Mouse (Mus musculus): ENCODE results near the gene Tm2d3. TPM values are rescaled to one million over a fixed set of nuclear protein-coding genes. Genes with fewer than 3 reads are reported as not detected.

Gene Tm2d3
- total and polyA plus RNA-seq, 2 experiments from 2014 or later = 69.0 to 110 TPM

DNA sequence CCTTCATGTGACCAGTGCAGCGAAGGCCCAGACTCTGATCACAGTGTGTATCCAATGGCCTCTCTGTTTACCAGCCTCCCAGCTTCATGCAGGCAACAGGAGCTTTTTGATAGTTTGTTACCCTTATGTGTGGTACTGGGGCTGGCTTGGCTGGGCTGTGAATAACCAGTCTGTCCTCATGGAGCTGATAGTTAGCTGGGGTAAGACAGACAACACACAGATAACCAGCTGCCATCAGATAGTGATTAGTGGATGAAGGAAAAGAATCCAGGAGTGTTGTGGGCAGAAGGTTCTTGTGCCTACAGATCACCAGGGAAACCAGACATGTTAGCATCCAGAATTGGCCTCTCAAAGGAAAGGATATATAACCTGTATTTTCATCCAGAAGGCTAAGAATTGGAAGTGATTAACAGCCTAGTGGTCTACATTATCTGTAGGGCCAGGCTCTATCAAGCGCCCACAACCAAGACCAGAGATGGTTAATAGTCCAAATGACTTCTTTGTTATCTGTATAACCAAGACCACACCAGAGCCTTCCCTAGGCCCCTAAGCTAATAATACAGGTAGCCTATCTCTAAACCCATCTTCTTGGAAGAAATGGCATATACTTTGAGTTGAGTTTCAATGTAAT, 33.4 kb upstream of the Tm2d3 start:
- 94% methylated on average over 2 of the region's 2 CpGs for WGBS
- TF ChIP-seq CTCF (IDR thresholded peaks at IDR 0.05; ENCODE audit: low read depth) = no peak
- no peak overlapping the region for H3K9ac ChIP-seq (replicated peaks; ENCODE audit: low read length)
- H3K4me2 ChIP-seq (ENCODE audit: low read depth, low read length) = no peak overlapping the region
- DNase-seq (ENCODE audit: low spot score) (no peak), ATAC-seq (no peak)
- peaks cover 11% of the 10 kb centered on the region; the same call in 1 of the 2 replicates for H3K36me3 ChIP-seq (ENCODE audit: insufficient read depth, low read length)
- no peak overlapping the region for H3K4me3 ChIP-seq (ENCODE audit: low read length)
- H3K4me1 ChIP-seq (ENCODE audit: insufficient read depth, low read length) = no peaks in the 10 kb centered on the region
- H3K9me3 ChIP-seq (ENCODE audit: low read length) = no peaks in the 10 kb centered on the region
- H3K27ac ChIP-seq = no peak overlapping the region
- H3K27me3 ChIP-seq (ENCODE audit: insufficient read depth, low read length) = no peaks in the 10 kb centered on the region

- peaks cover 24% of the 10 kb centered on the region; the same call in 1 of the 2 replicates for H3K36me3 ChIP-seq (ENCODE audit: insufficient read depth, low read length)
- no peaks in the 10 kb centered on the region for H3K9me3 ChIP-seq (ENCODE audit: low read length)
- ATAC-seq (no peak), DNase-seq (ENCODE audit: low spot score) (no peak)
- 84% methylated on average over 11 of the region's 11 CpGs for WGBS
- no peak overlapping the region for H3K4me2 ChIP-seq (ENCODE audit: low read depth, low read length)
- H3K27ac ChIP-seq = no peak overlapping the region
- no peaks in the 10 kb centered on the region for H3K4me1 ChIP-seq (ENCODE audit: insufficient read depth, low read length)
- H3K9ac ChIP-seq (replicated peaks; ENCODE audit: low read length) = no peak overlapping the region
- TF ChIP-seq CTCF (IDR thresholded peaks at IDR 0.05; ENCODE audit: low read depth) = no peak
- no peak overlapping the region for H3K4me3 ChIP-seq (ENCODE audit: low read length)
- no peaks in the 10 kb centered on the region for H3K27me3 ChIP-seq (ENCODE audit: insufficient read depth, low read length)
Observed at GRCm38 (mm10) chr7:65663225-65663790, 27.7 kb upstream of the Tm2d3 start.

- 88% methylated on average over 14 of the region's 14 CpGs for WGBS
- Histone ChIP-seq H3K4me2 (ENCODE audit: low read depth, low read length) (no peak overlapping the region), H3K9ac (replicated peaks; ENCODE audit: low read length) (no peak overlapping the region), H3K27me3 (ENCODE audit: insufficient read depth, low read length) (no peaks in the 10 kb centered on the region), H3K9me3 (ENCODE audit: low read length) (no peaks in the 10 kb centered on the region), H3K4me1 (ENCODE audit: insufficient read depth, low read length) (no peaks in the 10 kb centered on the region), H3K36me3 (ENCODE audit: insufficient read depth, low read length) (peaks cover 24% of the 10 kb centered on the region; the same call in 1 of the 2 replicates), H3K4me3 (ENCODE audit: low read length) (no peak overlapping the region), H3K27ac (no peak overlapping the region)
- no peak for TF ChIP-seq CTCF (IDR thresholded peaks at IDR 0.05; ENCODE audit: low read depth)
- no peak for DNase-seq (ENCODE audit: low spot score)
- no peak for ATAC-seq
Observed at GRCm38 (mm10) chr7:65663886-65664285, 27.1 kb upstream of the Tm2d3 start.

- H3K4me1 ChIP-seq (ENCODE audit: insufficient read depth, low read length) = no peaks in the 10 kb centered on the region
- WGBS = 95% methylated on average over 6 of the region's 6 CpGs
- no peak overlapping the region for H3K9ac ChIP-seq (replicated peaks; ENCODE audit: low read length)
- ATAC-seq = no peak
- H3K27ac ChIP-seq = no peak overlapping the region
- no peaks in the 10 kb centered on the region for H3K27me3 ChIP-seq (ENCODE audit: insufficient read depth, low read length)
- no peaks in the 10 kb centered on the region for H3K9me3 ChIP-seq (ENCODE audit: low read length)
- no peak overlapping the region for H3K4me2 ChIP-seq (ENCODE audit: low read depth, low read length)
- peaks cover 37% of the 10 kb centered on the region; the same call in 1 of the 2 replicates for H3K36me3 ChIP-seq (ENCODE audit: insufficient read depth, low read length)
- no peak overlapping the region for H3K4me3 ChIP-seq (ENCODE audit: low read length)
- TF ChIP-seq CTCF (IDR thresholded peaks at IDR 0.05; ENCODE audit: low read depth) = no peak
- DNase-seq (ENCODE audit: low spot score) = no peak
Observed at GRCm38 (mm10) chr7:65667491-65667890, 23.5 kb upstream of the Tm2d3 start.

DNA sequence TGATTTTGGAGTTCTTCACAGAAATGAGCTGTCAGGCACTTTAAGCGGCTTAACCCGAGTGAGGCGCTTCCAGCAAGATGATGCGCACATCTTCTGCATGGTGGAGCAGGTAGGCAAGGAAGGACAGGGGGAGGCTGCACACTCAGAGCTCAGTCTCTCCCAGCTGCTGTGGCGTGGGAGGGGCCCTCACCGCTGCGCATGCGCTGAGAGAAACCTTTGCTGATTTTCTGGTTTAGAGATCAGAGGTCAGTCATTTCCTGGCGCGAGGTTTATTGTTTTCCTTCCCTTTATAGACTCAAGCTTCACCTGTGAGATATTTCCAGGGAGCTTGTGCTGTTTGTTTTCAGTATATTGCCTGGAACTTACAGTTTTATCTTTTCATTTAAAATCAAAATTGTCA, 12.9 kb upstream of the Tm2d3 start:
- Histone ChIP-seq H3K27ac (no peak overlapping the region), H3K27me3 (ENCODE audit: insufficient read depth, low read length) (no peaks in the 10 kb centered on the region), H3K9me3 (ENCODE audit: low read length) (no peaks in the 10 kb centered on the region), H3K4me3 (ENCODE audit: low read length) (no peak overlapping the region), H3K4me2 (ENCODE audit: low read depth, low read length) (no peak overlapping the region), H3K36me3 (ENCODE audit: insufficient read depth, low read length) (peaks cover 16% of the 10 kb centered on the region), H3K4me1 (ENCODE audit: insufficient read depth, low read length) (no peaks in the 10 kb centered on the region), H3K9ac (replicated peaks; ENCODE audit: low read length) (no peak overlapping the region)
- ATAC-seq = no peak
- DNase-seq (ENCODE audit: low spot score) = no peak
- 80% methylated on average over 10 of the region's 10 CpGs for WGBS
- no peak for TF ChIP-seq CTCF (IDR thresholded peaks at IDR 0.05; ENCODE audit: low read depth)

DNA sequence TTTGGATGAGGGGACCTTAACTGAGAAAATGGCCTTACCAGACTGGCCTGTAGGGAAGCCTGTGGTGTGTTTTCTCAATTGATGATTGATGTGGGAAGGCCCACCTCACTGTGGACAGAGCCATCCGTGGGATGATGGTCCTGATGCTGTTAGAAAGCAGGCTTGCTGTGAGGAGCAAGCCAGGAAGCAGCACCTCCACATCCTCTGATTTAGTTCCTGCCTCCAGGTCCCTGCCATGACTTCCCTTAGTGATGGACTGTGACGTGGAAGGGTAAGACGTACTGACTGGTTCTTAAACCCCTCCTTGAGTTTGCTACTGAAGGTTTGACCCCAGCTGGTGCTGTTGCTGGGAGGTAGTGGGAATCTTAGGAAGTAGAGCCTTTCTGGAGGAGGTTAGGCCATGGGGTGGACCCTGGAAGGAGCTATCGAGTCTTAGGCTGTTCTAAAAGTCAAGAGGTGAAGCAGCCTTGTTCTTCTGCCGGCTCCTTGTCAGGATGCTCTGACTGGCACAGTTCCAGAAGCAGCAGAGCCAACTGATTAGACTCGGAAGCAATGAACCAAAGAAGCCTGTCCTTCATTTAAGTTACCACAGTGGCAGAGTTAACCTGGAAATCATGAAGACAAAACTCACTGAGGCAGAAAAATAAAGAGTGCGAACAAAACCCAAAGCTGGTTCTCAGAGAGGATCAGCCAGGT, 11.9 kb upstream of the Tm2d3 start:
- ATAC-seq = no peak
- Histone ChIP-seq H3K36me3 (ENCODE audit: insufficient read depth, low read length) (peaks cover 18% of the 10 kb centered on the region), H3K4me1 (ENCODE audit: insufficient read depth, low read length) (no peaks in the 10 kb centered on the region), H3K4me2 (ENCODE audit: low read depth, low read length) (no peak overlapping the region), H3K27me3 (ENCODE audit: insufficient read depth, low read length) (no peaks in the 10 kb centered on the region), H3K9me3 (ENCODE audit: low read length) (no peaks in the 10 kb centered on the region), H3K4me3 (ENCODE audit: low read length) (no peak overlapping the region), H3K27ac (no peak overlapping the region), H3K9ac (replicated peaks; ENCODE audit: low read length) (no peak overlapping the region)
- WGBS = 62% methylated on average over 7 of the region's 7 CpGs
- DNase-seq (ENCODE audit: low spot score) = peak; percentile 25
- no peak for TF ChIP-seq CTCF (IDR thresholded peaks at IDR 0.05; ENCODE audit: low read depth)

Measured in hindbrain, postnatal 0 days (tissue).